9 mouse cellular contexts compared by ENCODE assay signal in genomic region chr4:152028456-152028855, GRCm38 (mm10). TPM values are rescaled to one million over a fixed set of nuclear protein-coding genes. Genes with fewer than 3 reads are reported as not detected.
DNase-seq lines count a peak whose midpoint lies in the region; ATAC-seq lines count a peak whose summit lies in the region.
"Had no signal": no experiment of that assay in that cellular context is flagged by ENCODE, and none has a peak within 500 bp of the region (broad histone marks: within the 10 kb centered on the region; RNA-seq: fewer than 3 reads in every experiment).

No protein-coding gene starts in this region.

- 59% methylated on average over 15 of the region's 15 CpGs for WGBS in neural tube, embryonic 11.5 days
- WGBS in liver, embryonic 13.5 days (ENCODE audit: insufficient replicate concordance): 66% methylated on average over 15 of the region's 15 CpGs

- H3K27me3 ChIP-seq in neural tube, embryonic 11.5 days (ENCODE audit: control insufficient read depth, insufficient read depth, low read length): no peaks in the 10 kb centered on the region
- peaks cover 9% of the 10 kb centered on the region for H3K27me3 ChIP-seq in liver, embryonic 13.5 days

- peak; percentile 57 for DNase-seq in cerebellum, adult 9-11 months
- no peak for DNase-seq in cerebellum, postnatal 4 days (ENCODE audit: low spot score in 2 of 2)
- no peak for DNase-seq in neural tube, embryonic 11.5 days (ENCODE audit: low spot score)
- DNase-seq in neural tube, embryonic 10.5 days (ENCODE audit: extremely low spot score, low spot score): no peak
- no peak for DNase-seq in liver, embryonic 13.5 days
- no peak for DNase-seq in ovary, adult 18-20 months (ENCODE audit: low spot score)
- no peak for DNase-seq in B cell, adult 2 months
- DNase-seq in left cerebral cortex, adult 8-10 months (ENCODE audit: low spot score in 2 of 2): no peak
- DNase-seq: spleen, adult 18-20 months had no signal

- H3K9ac ChIP-seq in neural tube, embryonic 11.5 days (ENCODE audit: low read length): no peak overlapping the region
- peak overlapping the region; percentile 66 for H3K9ac ChIP-seq in liver, embryonic 13.5 days

- H3K4me2 ChIP-seq in neural tube, embryonic 11.5 days (ENCODE audit: low read depth): peak overlapping the region; percentile 94
- peak overlapping the region; percentile 93 for H3K4me2 ChIP-seq in liver, embryonic 13.5 days

- peaks cover 26% of the 10 kb centered on the region for H3K4me1 ChIP-seq in neural tube, embryonic 11.5 days (ENCODE audit: control insufficient read depth, insufficient read depth, low read length)
- peaks cover 55% of the 10 kb centered on the region for H3K4me1 ChIP-seq in liver, embryonic 13.5 days (replicated peaks)

- H3K27ac ChIP-seq in neural tube, embryonic 11.5 days (ENCODE audit: low read depth, low read length): no peak overlapping the region
- no peak overlapping the region for H3K27ac ChIP-seq in liver, embryonic 13.5 days

- no peaks in the 10 kb centered on the region for H3K9me3 ChIP-seq in neural tube, embryonic 11.5 days (ENCODE audit: control insufficient read depth, low read length)
- no peaks in the 10 kb centered on the region for H3K9me3 ChIP-seq in liver, embryonic 13.5 days (replicated peaks)

- H3K36me3 ChIP-seq in neural tube, embryonic 11.5 days (ENCODE audit: control insufficient read depth, insufficient read depth, low read length): no peaks in the 10 kb centered on the region
- peaks cover 18% of the 10 kb centered on the region for H3K36me3 ChIP-seq in liver, embryonic 13.5 days

- ATAC-seq in neural tube, embryonic 11.5 days (ENCODE audit: insufficient read depth, low FRiP score, low TSS enrichment): no peak
- no peak for ATAC-seq in liver, embryonic 13.5 days (ENCODE audit: low read depth)

- H3K4me3 ChIP-seq in neural tube, embryonic 11.5 days (ENCODE audit: low read depth, low read length): peak overlapping the region; percentile 62
- H3K4me3 ChIP-seq in liver, embryonic 13.5 days (replicated peaks): peak overlapping the region; percentile 86

RNA-seq across cellular contexts. Expression of gene Zbtb48, which starts 1.0 kb away (rescaled TPM):
- polyA plus RNA-seq in neural tube, embryonic 11.5 days (2014; fragmentation: Nextera tagmentation; extraction: Ambion mirVana): 17.4 and 23.8 TPM in 2 replicates
- 7.2 and 9.5 TPM in 2 replicates for polyA plus RNA-seq in liver, embryonic 13.5 days (2015; fragmentation: Nextera tagmentation; extraction: Ambion mirVana)
- total RNA-seq in left cerebral cortex, adult 8-10 months (2022): 10 to 100 TPM; 11.7 to 17.5 (median 14.0) TPM

RNA-seq across cellular contexts. Expression of gene Tas1r1, which starts 9.9 kb away (rescaled TPM):
- polyA plus RNA-seq in neural tube, embryonic 11.5 days (2014; fragmentation: Nextera tagmentation; extraction: Ambion mirVana): 0.38 and 0.66 TPM in 2 replicates
- polyA plus RNA-seq in liver, embryonic 13.5 days (2015; fragmentation: Nextera tagmentation; extraction: Ambion mirVana): 0.07 TPM in 1 of 2 replicates, not detected in the other
- under 1 TPM; 0.61 to 0.94 (median 0.73) TPM for total RNA-seq in left cerebral cortex, adult 8-10 months (2022)

RNA-seq across cellular contexts. Expression of gene Nol9, which starts 10.7 kb away (rescaled TPM):
- 31.8 and 32.8 TPM in 2 replicates for polyA plus RNA-seq in neural tube, embryonic 11.5 days (2014; fragmentation: Nextera tagmentation; extraction: Ambion mirVana)
- 21.9 and 24.1 TPM in 2 replicates for polyA plus RNA-seq in liver, embryonic 13.5 days (2015; fragmentation: Nextera tagmentation; extraction: Ambion mirVana)
- 10 to 100 TPM; 15.7 to 18.2 (median 17.2) TPM for total RNA-seq in left cerebral cortex, adult 8-10 months (2022)

RNA-seq across cellular contexts. Expression of gene Klhl21, which starts 19.9 kb away (rescaled TPM):
- polyA plus RNA-seq in neural tube, embryonic 11.5 days (2014; fragmentation: Nextera tagmentation; extraction: Ambion mirVana): 4.0 and 4.6 TPM in 2 replicates
- 6.0 and 6.5 TPM in 2 replicates for polyA plus RNA-seq in liver, embryonic 13.5 days (2015; fragmentation: Nextera tagmentation; extraction: Ambion mirVana)
- 10 to 100 TPM; 15.8 to 21.0 (median 19.3) TPM for total RNA-seq in left cerebral cortex, adult 8-10 months (2022)

RNA-seq across cellular contexts. Expression of gene Phf13, which starts 32.4 kb away (rescaled TPM):
- 27.6 and 28.8 TPM in 2 replicates for polyA plus RNA-seq in neural tube, embryonic 11.5 days (2014; fragmentation: Nextera tagmentation; extraction: Ambion mirVana)
- 5.4 and 6.2 TPM in 2 replicates for polyA plus RNA-seq in liver, embryonic 13.5 days (2015; fragmentation: Nextera tagmentation; extraction: Ambion mirVana)
- 10 to 100 TPM; 15.4 to 17.4 (median 15.8) TPM for total RNA-seq in left cerebral cortex, adult 8-10 months (2022)
